8 mouse cellular contexts compared by ENCODE assay signal in genomic region chr11:88895235-88895634, GRCm38 (mm10). TPM values are rescaled to one million over a fixed set of nuclear protein-coding genes. Genes with fewer than 3 reads are reported as not detected.
DNase-seq lines count a peak whose midpoint lies in the region; ATAC-seq and TF ChIP-seq lines count a peak whose summit lies in the region.
"Not testable (repeated sequence)": the region's sequence is repeated elsewhere in the genome, so short reads cannot be mapped to it uniquely, and the experiment has no call there.

No protein-coding gene starts in this region.

- WGBS in heart, embryonic 15.5 days: 44% methylated on average over 17 of the region's 20 CpGs
- WGBS in lung, embryonic 14.5 days: 49% methylated on average over 16 of the region's 20 CpGs
- WGBS in small intestine, adult 2 months: 57% methylated on average over 15 of the region's 20 CpGs

- H3K4me2 ChIP-seq in heart, embryonic 15.5 days: peak overlapping the region; percentile 36
- peak overlapping the region; percentile 32 for H3K4me2 ChIP-seq in lung, embryonic 14.5 days

- peak overlapping the region; percentile 41 for H3K4me3 ChIP-seq in heart, embryonic 15.5 days
- H3K4me3 ChIP-seq in lung, embryonic 14.5 days (ENCODE audit: low read depth, low read length): peak overlapping the region; percentile 27
- peak overlapping the region; percentile 32 for H3K4me3 ChIP-seq in small intestine, adult 2 months (ENCODE audit: low read depth, low read length)

- not testable (repeated sequence) for TF ChIP-seq POLR2A in small intestine, adult 2 months (IDR thresholded peaks at IDR 0.05; ENCODE audit: low read depth, low read length)

- ATAC-seq in heart, embryonic 15.5 days (replicated peaks; ENCODE audit: insufficient number of reproducible peaks, insufficient read depth, low FRiP score, low read depth); lung, embryonic 14.5 days (ENCODE audit: insufficient read depth): not testable (repeated sequence)

- not testable (repeated sequence) for H3K4me1 ChIP-seq in heart, embryonic 15.5 days (replicated peaks); lung, embryonic 14.5 days (ENCODE audit: insufficient read depth); small intestine, adult 2 months (ENCODE audit: control insufficient read depth, insufficient read depth, insufficient read length, low read length)

- H3K9ac ChIP-seq in heart, embryonic 15.5 days; lung, embryonic 14.5 days: not testable (repeated sequence)

- H3K36me3 ChIP-seq in heart, embryonic 15.5 days; lung, embryonic 14.5 days (ENCODE audit: insufficient read depth); small intestine, adult 2 months (ENCODE audit: control insufficient read depth, insufficient read depth, low read length): not testable (repeated sequence)

- H3K27ac ChIP-seq in heart, embryonic 15.5 days; lung, embryonic 14.5 days (ENCODE audit: low read depth); small intestine, adult 2 months (ENCODE audit: insufficient read depth, low read depth, low read length): not testable (repeated sequence)

- not testable (repeated sequence) for H3K27me3 ChIP-seq in heart, embryonic 15.5 days; lung, embryonic 14.5 days (ENCODE audit: insufficient read depth, low read length); small intestine, adult 2 months (ENCODE audit: control insufficient read depth, insufficient read depth, low read length)

- not testable (repeated sequence) for H3K9me3 ChIP-seq in heart, embryonic 15.5 days (replicated peaks); lung, embryonic 14.5 days (ENCODE audit: low read depth, low read length)

- peak; percentile 27 to 34 for DNase-seq in B cell, adult 2 months
- DNase-seq in cerebellum, postnatal 10 days: peak; percentile 38 to 39
- peak; percentile 18 to 21 for DNase-seq in frontal cortex, postnatal 10 days (ENCODE audit: low spot score in 2 of 2)
- DNase-seq in layer of hippocampus, adult 8-10 months (ENCODE audit: low spot score in 2 of 2): peak; percentile 21 to 22
- DNase-seq in lung, embryonic 14.5 days: not testable (repeated sequence)
- DNase-seq in thymus, postnatal 10 days (ENCODE audit: low spot score in 2 of 2): peak; percentile 17 to 25

- TF ChIP-seq CTCF in lung, embryonic 14.5 days (IDR thresholded peaks at IDR 0.05; ENCODE audit: low read depth); small intestine, adult 2 months (IDR thresholded peaks at IDR 0.05; ENCODE audit: extremely low read depth, insufficient read length, insufficient replicate concordance, low read depth, low read length): not testable (repeated sequence)

RNA-seq across cellular contexts. Expression of gene Akap1, which starts 30.8 kb away (rescaled TPM):
- polyA plus RNA-seq in heart, embryonic 15.5 days (2015; fragmentation: Nextera tagmentation; extraction: Ambion mirVana): 44.2 and 45.8 TPM in 2 replicates
- total RNA-seq in layer of hippocampus, adult 8-10 months (2022): 10 to 100 TPM; 40.5 to 44.8 (median 41.6) TPM
- polyA plus RNA-seq in lung, embryonic 14.5 days (2014; fragmentation: Nextera tagmentation; extraction: Ambion mirVana): 18.8 and 20.6 TPM in 2 replicates
- 17.2 and 23.9 TPM in 2 replicates for polyA plus RNA-seq in small intestine, adult 2 months (2012; rRNA removed)
